Mouse (Mus musculus) v-Abl transformed pro-B cells (cell line): ENCODE measurements around the gene Lyrm7.

Source experiments
- in situ Hi-C, 2 experiments: fragments of 400-800 bp; cut with MboI; formaldehyde crosslinking; loops; one replicate each; pipeline ENCODE4 v1.15.1; 2025; ENCODE audit not compliant: unreplicated experiment in 2 of 2

Gene Lyrm7

DNA sequence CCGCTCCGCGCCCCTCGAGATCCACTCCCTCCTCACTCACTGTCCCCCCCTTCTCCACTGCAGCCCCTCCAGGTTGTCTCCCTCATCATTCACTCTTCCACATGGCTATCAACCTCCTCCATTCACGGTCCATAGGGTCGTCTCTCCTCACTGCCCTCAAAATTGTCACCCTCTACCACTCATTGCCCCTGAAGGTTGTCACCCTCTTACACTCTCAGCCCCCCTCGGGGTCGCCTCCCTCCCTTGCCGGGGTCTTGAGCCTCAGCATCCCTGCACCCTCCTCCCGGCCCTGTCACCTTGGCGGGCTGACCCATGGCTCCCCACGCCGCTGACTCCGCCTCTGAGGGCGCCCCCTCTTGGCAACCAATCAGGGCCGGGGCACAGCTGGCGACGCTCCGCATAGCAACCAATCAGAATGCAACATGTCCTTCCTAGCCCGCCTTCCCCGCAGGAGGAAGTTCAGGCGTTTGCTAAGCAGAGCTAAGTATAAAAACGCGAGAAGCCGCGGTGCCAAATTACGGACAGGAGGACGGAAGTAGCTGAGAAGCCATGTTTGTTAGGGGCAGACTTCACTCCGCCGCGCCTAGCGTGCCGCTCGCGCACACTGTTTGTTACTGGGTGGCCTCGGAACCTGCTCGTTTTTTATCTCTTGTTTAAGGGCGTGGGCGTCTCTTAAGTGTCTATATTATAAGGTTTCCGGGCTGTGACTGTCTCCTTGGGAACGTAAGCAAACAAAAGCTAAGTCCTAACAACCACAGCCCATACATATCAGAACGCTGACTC lies at the start of gene Lyrm7:
Lyrm7 (minus strand) TSS at position 661 of the 783 bp plus-strand sequence.
- in situ Hi-C loops: loop anchor here (5.0 kb wide), 6 partner anchors 73 to 553 kb away; partner anchors contain the start of genes Cdc42se2 (in 1 of the 2) and Rapgef6 (in 1 of the 2)

DNA sequence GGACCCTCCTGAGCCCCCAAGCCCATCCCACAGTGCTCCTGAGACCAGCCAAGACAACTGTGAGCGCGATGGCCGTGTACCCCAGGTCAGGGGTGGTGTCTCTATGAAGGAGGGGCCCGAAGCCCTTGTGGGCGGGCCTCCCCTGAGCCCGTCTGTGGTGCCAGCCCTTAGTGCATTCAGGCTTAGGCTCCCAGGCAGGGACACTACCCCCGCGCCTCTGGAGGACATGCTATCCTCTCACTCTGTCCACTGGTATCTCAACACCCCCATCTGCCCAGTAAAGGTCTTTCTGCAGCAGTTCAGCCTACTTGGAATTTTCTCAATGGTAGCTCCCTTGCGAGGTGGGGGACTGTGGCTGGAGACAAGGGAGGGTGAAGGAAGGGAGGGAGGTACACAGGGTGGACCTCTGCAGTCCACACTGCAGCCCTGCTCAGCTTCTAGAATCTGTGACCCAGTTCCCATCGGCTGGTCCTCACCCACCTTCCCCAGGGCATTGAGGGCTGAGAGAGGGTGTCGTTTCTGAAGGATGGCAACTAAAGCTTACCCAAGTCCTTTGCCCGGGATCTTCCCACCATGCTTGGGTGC lies 49.5 kb upstream of the Lyrm7 start:
- in situ Hi-C loops: loop anchor here in 1 of 2 experiments (25.0 kb wide), 1 partner anchor 773 kb away; no protein-coding TSS in a partner anchor

DNA sequence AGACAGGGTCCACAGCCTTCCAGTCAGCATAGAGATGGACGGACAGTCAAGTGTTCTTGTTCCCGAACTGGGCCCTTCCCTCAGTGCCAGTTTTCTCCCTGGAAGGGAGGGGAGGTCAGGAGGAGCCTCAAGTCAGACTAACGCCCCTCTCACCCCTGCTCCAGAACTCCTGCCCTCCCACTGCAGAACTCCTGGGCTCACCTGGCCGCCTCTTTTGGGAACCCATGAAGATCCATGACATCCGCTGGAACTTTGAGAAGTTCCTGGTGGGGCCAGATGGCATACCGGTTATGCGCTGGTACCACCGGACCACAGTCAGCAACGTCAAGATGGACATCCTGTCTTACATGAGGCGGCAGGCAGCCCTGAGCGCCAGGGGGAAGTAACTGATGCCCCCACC lies 48.6 kb upstream of the Lyrm7 start:
- in situ Hi-C loops: loop anchor here in 1 of 2 experiments (25.0 kb wide), 1 partner anchor 772 kb away; no protein-coding TSS in a partner anchor

DNA sequence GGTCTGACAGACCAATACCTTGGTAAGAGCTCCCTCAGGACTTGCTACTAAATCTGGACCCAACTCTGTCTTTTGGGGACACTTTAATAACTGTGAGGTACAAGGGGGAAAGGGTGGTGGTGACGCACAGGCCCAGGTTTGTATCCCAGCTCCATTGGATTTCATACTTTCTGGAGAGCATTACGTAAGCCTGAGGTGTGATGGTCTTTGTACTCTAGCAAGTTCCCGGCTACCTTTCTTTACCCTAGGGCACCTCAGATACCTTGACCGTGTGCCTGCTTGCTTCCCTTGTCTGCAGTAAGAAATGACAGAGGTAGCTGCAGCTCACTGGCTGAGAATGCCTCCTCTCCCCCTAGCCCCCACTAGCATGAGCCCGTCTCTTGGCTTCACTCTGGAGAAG lies 46.5 kb upstream of the Lyrm7 start:
- in situ Hi-C loops: loop anchor here in 1 of 2 experiments (25.0 kb wide), 1 partner anchor 770 kb away; no protein-coding TSS in a partner anchor

DNA sequence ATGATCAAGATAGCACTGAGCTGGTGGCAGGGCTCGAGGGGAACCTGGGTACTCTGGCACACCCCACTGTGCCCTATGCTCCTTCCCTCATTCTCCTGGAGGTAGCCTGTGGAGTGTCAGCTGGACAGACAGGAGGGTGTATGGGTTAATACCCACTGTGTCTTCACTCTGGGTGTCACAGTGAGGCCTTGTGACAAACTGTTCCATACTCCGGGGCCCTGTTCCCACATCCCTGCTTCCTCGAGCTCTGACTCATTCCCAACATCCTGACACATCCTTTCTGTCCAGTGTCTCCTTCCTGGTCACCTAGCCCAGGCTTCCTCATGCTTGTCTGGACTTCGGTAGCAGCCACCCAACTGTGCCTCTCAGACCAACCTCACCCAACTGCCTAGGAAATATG lies 45.8 kb upstream of the Lyrm7 start:
- in situ Hi-C loops: loop anchor here in 1 of 2 experiments (25.0 kb wide), 1 partner anchor 769 kb away; no protein-coding TSS in a partner anchor

DNA sequence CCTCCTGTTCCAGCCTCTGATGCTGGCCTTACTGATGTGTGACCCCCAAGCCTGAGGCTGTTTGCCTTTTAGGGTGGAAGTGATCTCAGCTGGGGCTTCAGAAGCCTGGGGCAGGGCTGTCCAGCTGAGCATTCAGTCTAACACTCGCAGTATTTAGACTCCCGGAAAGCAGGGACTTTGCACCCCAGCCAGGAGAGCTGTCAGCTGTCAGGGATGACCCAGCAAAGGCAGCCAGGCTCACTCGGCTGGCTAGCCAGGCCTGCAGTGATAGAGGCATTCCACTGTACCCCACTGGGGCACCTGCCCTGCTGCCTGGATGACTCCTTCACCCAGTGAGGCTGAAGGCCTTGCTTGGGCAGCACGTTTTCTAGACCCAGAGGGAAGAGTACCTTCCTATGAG lies 45.2 kb upstream of the Lyrm7 start:
- in situ Hi-C loops: loop anchor here in 1 of 2 experiments (25.0 kb wide), 1 partner anchor 769 kb away; no protein-coding TSS in a partner anchor

DNA sequence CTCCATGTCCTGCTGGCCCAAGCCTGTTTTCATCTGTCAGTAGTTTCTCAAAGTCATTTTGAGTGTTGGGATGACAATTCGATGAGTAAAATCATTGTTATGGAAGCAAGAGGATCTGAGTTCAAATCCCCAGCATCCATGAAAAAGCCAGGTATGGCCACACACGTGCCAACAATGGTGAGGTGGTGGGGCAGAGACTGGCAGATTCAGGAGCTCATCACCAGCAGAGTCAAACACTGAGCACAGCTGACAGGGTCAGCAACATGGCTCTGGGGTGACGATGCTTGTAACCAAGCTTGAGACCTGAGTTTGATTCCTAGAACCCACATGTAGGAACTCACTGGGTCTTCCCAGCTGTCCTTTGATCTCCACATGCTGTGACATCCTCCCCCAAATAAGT lies 44.4 kb upstream of the Lyrm7 start:
- in situ Hi-C loops: loop anchor here in 1 of 2 experiments (25.0 kb wide), 1 partner anchor 768 kb away; no protein-coding TSS in a partner anchor

DNA sequence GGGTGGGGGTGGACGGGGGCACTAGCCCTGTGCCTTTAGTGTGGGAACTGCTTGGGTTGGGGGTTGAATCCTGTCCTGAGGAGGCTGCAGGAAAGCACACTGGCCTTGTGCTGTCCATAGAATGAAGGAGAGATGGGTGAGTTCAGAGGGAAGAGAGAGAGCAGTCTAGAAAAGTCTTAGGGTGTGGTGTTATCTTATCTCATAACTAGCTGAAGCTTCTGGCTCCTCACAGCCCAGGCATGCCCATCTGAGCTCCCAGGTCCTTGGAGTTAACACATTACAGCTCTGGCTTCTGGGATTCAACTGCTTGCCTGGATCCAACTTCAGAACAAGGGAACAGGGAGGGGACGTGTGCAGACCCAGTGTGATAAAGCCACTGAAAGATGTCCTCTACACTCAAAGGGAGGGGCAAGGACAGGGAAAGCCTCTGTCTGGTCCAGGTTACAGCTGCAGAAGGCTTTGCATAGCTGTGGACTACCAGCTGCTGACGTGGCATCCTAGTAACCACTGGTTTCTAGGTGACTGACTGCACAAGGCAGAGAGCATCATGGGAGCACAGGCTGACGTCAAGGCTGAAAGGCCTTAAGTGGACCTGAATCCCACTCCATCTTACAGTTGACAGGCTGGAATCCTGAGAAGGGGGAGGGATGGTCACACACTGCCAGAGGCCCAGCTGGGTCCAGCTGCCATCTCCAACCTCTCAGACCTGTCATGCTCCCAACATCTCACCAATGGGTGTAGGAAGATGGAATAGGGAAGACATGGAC lies 43.4 kb upstream of the Lyrm7 start:
- in situ Hi-C loops: loop anchor here in 1 of 2 experiments (25.0 kb wide), 1 partner anchor 767 kb away; no protein-coding TSS in a partner anchor

DNA sequence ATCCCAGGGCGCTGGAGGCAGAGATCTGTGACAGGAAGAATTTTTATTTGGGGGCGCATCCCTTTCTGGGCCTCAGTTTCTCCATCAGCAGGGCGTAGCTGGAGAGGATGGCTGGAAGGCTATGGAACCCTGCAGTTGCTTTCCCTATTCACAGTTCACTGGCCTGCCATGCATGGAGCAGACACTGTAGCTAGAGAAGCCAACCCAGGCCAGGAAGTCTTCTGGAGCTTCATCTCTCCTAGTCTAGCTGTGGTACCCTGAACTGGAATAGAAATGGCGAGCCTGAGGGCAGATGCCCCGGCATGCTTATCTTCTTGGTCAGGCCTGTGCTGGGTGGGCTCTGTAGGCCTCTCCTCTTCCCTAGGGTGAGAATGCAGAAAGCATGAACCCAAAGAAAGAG lies 42.6 kb upstream of the Lyrm7 start:
- in situ Hi-C loops: loop anchor here in 1 of 2 experiments (25.0 kb wide), 1 partner anchor 766 kb away; no protein-coding TSS in a partner anchor

DNA sequence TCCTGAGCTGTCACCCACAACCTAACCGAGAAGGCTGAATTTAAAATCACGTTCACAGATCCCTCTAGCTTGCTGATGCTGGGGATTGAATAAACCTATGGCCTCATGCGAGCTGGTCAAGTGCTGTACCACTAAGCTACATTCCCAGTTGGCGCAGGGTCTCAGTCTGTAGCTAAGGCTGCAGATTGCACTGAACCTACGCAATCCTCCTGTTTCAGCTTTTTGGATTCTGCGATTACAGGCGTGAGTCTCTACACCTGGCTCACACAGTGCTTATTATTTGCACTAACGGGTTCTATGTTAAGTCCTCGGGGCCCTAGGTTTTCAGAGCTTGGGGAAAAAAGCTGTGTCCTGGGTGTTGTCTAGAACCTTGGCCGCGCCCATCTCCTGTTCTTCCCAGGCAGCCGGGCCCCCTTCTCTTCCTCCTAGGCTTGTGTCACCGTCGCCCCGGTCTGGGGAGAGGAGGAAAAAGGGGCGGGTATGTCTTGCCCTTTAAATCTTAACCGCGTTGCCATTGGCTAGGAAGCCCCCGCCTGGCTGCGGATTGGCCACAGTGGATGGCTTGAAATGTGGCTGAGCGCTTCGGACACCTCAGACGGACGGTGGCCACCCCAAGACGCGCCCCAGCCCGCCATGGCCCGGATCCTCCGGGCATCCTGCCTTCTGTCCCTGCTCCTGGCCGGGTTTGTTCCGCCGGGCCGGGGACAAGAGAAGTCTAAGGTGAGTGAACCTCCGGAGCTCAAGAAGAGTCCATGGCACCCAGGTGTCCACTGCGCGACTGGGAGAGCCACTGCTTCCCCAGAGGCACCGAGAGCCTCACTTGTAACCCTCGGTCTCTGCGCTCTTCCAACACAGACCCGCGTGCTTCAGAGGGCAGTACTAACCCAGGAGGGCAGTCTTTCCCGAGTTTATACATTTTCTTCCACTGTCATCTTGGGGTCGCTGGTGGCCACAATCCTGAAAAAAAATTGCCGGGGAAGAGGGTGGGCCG lies 41.9 kb upstream of the Lyrm7 start, which contains the start of gene Gpx3:
Gpx3 (plus strand) TSS at position 121 of the 991 bp plus-strand sequence.
- in situ Hi-C loops: loop anchor here in 1 of 2 experiments (25.0 kb wide), 1 partner anchor 765 kb away; no protein-coding TSS in a partner anchor

DNA sequence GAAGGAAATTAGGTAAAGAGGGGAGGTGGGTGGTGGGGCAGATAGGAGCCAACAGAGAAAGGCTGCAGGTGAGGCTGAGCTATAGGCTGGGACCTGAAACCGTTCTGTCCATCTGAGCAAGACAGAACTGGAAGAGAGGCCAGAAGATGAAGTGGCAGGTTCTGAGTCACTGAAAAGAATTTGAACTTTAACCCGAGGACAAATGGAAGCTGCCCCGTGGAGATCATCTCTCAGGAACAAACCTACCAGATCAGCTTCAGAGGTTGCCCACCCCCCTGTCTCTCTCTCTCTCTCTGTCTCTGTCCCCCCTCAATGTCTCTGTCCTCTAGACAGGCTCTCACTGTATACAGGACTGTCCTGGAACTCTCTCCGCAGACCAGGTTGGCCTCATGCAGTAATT lies 38.9 kb upstream of the Lyrm7 start:
- in situ Hi-C loops: loop anchor here (25.0 kb wide), 2 partner anchors 762 to 787 kb away; partner anchors contain the start of gene P4ha2 (in 1 of the 2)

DNA sequence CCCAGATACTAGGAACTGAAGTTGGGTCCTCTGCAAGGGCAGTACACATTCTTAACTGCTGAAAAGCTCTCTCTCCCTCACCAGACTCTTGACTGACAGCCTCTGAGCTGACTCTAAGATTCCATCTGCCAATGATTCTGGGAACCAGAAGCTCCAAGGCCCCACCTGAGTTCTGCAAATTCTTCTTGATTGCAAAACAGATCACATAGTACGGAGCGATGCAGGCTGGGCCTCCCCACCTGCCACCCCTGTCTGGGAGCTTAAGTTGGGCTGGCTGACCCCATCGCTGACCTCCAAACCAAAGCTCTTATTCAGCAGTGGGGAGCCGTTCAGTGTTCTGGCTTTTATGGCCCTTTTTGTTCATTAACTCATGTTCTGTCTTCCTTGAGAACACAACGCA lies 36.8 kb upstream of the Lyrm7 start:
- in situ Hi-C loops: loop anchor here in 1 of 2 experiments (25.0 kb wide), 1 partner anchor 785 kb away; the partner anchor contains the start of gene P4ha2

DNA sequence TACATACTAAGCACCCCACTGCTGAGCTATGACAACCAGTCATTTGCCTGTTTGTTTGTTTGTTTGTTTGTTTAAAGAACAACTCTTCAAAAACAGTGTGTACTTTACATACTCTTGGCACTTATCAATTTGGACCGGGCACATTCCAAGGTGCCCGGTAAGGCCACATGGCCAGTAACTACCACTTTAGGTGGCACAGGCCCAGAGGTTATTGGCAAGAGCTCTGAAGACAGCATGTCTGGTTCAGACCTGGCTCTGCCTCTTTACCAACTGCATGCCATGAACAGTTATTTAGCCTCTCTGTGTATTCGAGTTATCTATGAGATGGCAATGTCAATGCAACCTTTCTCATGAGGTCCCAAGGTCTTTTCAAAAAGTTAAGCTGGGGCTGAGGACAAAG lies 35.9 kb upstream of the Lyrm7 start:
- in situ Hi-C loops: loop anchor here in 1 of 2 experiments (25.0 kb wide), 1 partner anchor 784 kb away; the partner anchor contains the start of gene P4ha2

DNA sequence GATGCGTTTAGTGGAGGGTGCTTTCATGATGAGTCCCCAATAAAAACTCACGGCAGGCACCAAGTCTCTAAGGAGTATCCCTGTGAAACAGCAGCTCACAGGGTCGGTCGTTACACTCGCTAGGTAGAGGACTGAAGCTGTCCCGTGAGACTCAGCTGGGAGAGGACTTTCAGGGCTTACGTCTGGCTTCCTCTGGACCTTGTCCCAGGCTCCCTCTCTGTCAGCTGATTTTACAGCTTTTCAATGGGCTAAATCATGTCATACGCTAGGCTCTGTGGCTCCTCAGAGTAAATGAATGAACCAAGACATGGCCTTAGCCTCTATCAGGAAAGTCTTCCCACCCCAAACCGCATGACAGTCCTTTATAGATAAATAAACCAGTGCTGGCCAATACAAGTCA lies 33.9 kb upstream of the Lyrm7 start:
- in situ Hi-C loops: loop anchor here in 1 of 2 experiments (25.0 kb wide), 1 partner anchor 782 kb away; the partner anchor contains the start of gene P4ha2

DNA sequence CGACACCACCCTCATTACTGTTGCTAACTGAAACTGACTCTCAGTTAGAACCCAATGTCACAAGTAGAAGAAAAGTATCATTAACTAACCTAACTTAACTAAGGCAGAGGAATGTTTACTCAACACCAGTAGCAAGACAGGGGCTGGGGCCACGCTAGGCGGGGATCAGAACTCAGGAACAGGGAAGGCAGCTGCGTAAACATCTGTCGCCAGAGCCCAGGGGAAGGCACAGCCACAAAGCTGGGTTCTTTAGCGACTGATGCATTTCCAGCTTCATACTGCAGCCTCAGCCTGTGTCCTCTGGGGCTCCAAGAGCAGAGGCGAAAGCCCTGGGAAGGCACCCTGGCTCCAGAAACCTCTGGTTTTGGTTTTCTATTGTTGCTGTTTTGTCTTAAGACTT lies 31.4 kb upstream of the Lyrm7 start:
- in situ Hi-C loops: loop anchor here in 1 of 2 experiments (25.0 kb wide), 1 partner anchor 780 kb away; the partner anchor contains the start of gene P4ha2

DNA sequence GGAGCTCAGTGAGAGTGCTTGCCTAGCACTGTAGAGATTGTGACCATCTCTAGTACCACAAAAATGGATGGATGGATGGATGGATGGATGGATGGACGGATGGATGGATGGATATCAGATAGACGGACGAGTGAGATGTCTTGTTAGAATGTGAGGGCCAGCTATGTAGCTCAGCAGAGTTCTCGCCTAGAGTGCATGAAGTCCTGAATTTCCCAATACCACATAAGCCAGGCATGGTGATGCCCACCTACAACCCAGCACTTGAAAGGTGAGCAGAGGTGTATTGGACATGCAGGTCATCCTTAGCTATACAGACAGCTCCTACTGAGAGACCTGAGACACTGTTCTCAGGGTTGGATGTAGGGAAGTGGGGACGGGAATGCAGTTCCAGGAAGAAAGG lies 30.6 kb upstream of the Lyrm7 start:
- in situ Hi-C loops: loop anchor here in 1 of 2 experiments (25.0 kb wide), 1 partner anchor 779 kb away; the partner anchor contains the start of gene P4ha2

DNA sequence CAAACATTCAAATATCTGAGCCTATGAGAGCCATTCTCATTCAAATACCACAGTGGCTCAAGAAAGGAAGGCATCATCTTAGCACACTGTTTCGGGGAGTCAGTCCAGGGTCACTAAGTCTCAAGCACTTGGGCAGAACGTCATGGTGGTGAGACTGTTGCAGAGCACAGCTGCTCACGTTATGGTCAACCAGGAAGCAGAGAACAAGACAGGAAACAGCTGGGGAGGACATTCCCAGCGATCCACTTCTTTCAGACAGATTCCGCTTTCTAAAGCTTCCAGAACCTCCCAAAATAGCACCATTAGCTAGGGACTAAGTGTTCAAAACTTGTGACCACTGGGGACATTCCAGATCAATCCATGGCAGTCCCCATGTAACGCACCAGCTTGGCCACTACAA lies 27.2 kb upstream of the Lyrm7 start:
- in situ Hi-C loops: loop anchor here (5.0 to 25.0 kb wide), 5 partner anchors 34 to 776 kb away; partner anchors contain the start of gene P4ha2 (in 1 of the 2)

DNA sequence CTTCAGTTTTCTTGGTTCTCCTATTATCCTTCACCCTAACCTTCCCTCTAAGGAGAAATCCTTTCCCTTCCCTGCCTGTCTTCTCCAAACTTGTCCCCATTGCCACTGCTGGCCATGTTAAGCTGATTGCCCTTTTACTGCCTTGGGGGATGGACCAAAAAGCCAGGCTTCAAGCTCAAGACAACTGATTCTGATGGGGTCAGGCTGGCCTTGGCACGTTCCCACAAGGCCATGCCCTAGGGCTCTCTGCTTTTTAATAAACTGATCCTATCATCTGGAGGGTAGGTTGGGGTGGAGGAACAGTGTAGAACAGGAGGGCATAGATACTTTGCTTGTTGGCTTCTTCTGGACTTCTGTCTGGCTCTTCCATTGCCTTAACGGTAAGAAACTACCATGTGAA lies 24.7 kb upstream of the Lyrm7 start:
- in situ Hi-C loops: loop anchor here (5.0 to 25.0 kb wide), 5 partner anchors 37 to 773 kb away; partner anchors contain the start of gene P4ha2 (in 1 of the 2)
